Mouse (Mus musculus) brown adipose tissue, adult 24 weeks (tissue): ENCODE results near the gene Tmem201. TPM values are rescaled to one million over a fixed set of nuclear protein-coding genes. Genes with fewer than 3 reads are reported as not detected.
"Not testable (repeated sequence)": the region's sequence is repeated elsewhere in the genome, so short reads cannot be mapped to it uniquely, and the experiment has no call there.

Experiments
- H3K27ac ChIP-seq: fragments of 200-500 bp; replicated peaks from 2 replicates; pipeline ENCODE4 v1.5.1; 2012; ENCODE audit warnings: low read depth, mild to moderate bottlenecking, low read length
- H3K4me1 ChIP-seq: fragments of 200-500 bp; 2 replicates; pipeline ENCODE4 v1.6.1; 2012; ENCODE audit warnings: low read length, mixed read lengths; ENCODE audit not compliant: control insufficient read depth, insufficient read depth, insufficient read length
- H3K4me3 ChIP-seq: fragments of 200-500 bp; 2 replicates; pipeline ENCODE4 v1.5.1; 2012; ENCODE audit warnings: low read depth, mild to moderate bottlenecking, low read length, moderate library complexity; ENCODE audit not compliant: insufficient read depth
- polyA plus RNA-seq: library from polyadenylated mRNA; stranded (reverse); fragments of >200 nt; gene quantifications from 2 replicates; pipeline ENCODE4 v1.2.4, GENCODE M21; 2012; ENCODE audit not compliant: missing spikeins, insufficient read depth, insufficient read length

Gene Tmem201
- polyA plus RNA-seq, 1 experiment: 9.2 TPM

DNA sequence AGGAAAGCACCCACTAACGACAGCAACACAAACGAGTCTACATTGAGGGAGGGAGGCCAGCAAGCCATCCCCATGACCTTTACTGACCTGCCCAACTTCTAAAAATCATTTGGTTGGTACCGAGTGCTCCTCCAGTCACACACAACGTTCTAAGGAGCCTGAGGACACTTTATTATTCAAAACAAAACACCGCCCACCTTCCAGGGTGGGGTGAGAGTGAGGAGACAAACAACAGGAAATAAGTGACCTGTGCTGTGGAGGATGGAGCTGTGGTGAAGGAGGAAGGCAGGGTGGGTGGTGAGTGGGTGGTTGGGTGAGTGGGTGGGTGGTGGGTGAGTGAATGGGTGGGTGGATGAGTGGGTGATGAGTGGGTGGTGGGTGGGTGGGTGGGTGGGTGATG lies 21.7 kb upstream of the Tmem201 start:
- no peak overlapping the region for H3K27ac ChIP-seq
- H3K4me1 ChIP-seq: peaks cover 2% of the 10 kb centered on the region; the same call in 1 of the 2 replicates
- no peak overlapping the region for H3K4me3 ChIP-seq

DNA sequence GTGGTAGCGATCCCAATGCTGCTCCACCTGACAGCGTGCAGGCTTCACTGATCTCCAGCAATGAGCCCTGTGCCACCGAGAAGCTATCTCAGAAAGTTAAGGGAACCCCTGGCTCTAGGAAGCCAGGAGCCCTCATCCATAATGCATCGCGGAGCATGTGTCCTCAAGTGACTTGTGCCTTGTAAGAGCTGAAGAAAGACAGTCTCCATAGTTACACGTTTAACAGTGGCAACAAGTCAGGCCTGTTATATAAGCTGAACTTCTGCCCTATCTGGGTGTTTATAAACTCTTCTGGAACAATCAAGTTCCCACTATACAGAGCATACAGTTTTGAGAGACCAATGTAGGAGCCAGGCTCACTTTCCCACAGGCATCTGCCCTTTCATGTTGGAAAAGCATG lies 20.6 kb upstream of the Tmem201 start:
- H3K4me1 ChIP-seq: peaks cover 2% of the 10 kb centered on the region; the same call in 1 of the 2 replicates
- H3K4me3 ChIP-seq: no peak overlapping the region
- peak overlapping the region; percentile 25 for H3K27ac ChIP-seq

DNA sequence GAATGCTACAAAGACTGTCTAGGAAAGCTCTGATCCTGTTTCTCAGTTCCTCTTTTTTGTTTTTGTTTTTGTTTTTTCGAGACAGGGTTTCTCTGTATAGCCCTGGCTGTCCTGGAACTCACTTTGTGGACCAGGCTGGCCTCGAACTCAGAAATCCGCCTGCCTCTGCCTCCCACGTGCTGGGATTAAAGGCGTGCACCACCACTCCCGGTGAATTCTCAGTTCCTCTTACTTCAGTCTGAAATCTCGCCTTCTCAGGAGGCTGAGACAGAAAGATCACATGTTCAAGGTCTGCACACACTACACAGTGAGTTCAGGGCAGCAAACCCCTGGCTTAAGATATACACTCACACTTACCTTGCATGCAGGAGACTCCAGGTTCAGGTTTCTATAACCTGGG lies 18.7 kb upstream of the Tmem201 start:
- not testable (repeated sequence) for H3K27ac ChIP-seq, H3K4me1 ChIP-seq, H3K4me3 ChIP-seq

DNA sequence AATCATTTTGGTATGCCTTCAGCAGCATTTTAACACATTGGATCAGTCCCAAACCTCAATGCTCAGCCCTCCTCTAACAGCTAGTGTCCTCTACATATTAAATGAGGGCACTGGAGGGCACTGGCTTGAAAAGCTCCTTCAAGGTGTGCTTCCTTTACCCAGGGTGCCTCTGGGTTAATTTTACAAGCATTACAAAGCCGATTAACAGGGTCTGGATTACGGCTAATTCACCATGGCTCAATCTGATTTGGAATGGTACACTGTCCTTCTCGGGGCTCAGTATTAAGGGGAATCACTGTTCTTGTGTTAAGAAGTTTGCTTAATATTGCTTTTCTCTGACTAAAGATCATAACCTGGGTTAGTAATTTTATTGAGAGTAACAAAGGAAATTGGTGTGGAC lies 15.0 kb upstream of the Tmem201 start:
- Histone ChIP-seq H3K27ac (no peak overlapping the region), H3K4me3 (no peak overlapping the region), H3K4me1 (no peaks in the 10 kb centered on the region)

DNA sequence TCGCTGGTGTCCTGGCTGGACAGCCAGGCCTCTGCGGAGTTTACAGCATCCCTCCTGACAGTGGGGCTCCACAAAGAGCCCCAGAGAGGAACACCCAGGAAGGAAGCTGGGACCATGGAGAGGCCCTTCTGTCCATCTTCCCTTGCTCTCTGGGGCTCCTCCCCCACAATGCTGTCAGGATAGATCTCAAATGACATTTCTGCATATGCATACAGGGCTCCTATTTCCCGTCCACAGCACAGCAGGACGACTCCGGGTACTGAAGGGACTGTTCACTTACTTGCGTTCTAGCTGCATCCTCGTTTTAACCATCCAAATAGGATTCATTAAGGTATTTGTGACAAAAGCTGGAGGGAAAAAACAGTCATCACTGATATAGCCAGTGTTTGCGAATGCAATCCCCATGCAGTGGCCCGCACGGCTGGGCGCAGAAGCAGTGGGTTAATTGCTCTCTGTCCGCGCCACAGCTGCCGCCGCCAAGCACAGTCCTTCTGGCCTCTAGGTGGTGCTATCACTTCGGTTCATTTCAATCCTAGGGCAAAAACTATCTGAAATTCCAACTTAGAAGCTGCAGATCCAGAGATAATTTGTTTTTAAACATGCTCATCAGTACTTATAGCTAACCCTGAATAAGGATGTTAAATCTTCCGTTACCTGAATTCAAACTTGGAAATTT lies 14.4 kb upstream of the Tmem201 start:
- Histone ChIP-seq H3K4me1 (no peaks in the 10 kb centered on the region), H3K4me3 (no peak overlapping the region), H3K27ac (no peak overlapping the region)

DNA sequence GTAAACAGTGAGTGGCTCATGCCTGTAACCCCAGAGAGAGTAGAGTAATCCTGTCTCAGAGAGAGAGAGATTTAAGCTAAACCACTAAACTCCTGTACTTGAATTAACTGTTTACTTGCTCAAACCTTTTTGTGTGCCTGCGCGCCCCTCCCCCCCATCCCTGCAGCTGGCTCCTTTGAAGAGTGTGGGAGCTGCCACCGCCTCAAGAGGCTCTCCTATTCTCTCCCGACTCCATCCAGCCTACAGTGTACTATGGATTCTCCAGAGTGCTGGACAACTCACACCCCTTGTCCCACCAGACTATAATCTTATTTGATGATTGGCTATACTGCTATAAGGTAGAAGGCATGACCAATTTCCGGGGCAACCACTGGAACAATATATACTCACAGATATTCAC lies 12.8 kb upstream of the Tmem201 start:
- Histone ChIP-seq H3K27ac (no peak overlapping the region), H3K4me3 (no peak overlapping the region), H3K4me1 (no peaks in the 10 kb centered on the region)

DNA sequence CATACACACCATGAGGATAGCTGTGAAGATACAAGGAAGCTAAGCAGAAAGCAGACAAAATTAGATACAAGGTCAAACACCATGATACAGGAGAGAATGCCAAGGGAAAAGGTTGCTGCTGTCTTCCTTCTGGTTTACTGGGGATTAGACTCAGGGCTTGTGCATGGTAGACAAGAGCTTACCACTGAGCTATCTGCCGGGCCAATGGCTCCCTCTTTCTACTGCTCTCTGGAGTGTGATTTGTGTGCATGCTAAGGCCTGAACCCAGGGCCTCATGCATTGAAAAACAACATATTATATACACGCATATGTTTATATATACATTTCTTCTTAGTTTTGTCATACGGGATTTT lies 11.8 kb upstream of the Tmem201 start:
- H3K4me3 ChIP-seq, H3K4me1 ChIP-seq, H3K27ac ChIP-seq: not testable (repeated sequence)

DNA sequence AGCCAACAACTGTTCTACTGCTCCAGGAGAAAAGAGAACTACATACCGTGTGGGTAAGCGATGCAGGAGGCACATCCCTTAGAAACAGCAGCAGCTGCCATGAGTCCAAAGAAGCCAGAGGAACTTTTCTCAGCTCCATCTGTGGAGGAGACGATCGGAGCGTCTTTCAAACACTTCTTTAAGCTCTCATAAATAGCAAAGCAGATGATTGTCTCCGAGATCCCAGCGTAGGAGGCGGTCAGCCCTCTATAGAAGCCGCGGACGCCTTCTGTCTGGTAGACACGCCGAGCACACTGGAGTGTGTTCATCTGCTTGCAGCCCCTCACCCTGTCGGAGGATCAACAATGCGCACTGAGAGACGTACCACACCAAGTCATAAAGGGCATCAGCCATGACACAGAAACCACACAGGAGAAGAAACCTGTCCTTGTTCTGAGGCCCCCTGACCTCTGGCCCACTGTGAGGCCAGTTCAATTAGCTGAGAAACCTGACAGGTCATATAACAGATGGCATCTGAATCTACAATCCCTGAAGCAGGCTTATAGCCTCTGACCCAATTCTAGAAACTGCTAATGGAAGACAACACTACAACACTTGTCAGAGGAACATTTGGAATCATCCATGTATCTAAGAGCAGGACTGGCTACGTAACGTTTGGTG lies 11.3 kb upstream of the Tmem201 start:
- no peak overlapping the region for H3K27ac ChIP-seq
- H3K4me3 ChIP-seq: no peak overlapping the region
- no peaks in the 10 kb centered on the region for H3K4me1 ChIP-seq

DNA sequence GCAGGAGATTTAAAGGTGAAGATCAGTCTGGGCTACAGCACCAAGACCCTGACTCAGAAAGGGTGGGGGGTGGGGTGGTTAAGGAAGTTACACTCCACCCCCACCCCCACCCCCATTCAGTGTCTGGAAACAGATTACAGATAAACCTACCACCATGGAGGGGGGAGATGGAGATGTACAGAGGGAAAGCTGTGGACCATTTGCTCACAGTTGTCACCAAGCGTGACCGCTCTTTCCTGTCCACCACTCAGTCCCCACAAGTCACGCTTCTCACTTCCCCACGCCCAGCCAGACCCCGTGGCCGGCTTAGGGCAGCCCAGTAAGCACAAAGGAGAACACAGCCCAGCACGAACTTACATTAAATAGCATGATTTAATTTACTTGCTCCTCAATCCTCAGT lies 6.3 kb upstream of the Tmem201 start:
- Histone ChIP-seq H3K4me3 (no peak overlapping the region), H3K27ac (no peak overlapping the region), H3K4me1 (no peaks in the 10 kb centered on the region)

DNA sequence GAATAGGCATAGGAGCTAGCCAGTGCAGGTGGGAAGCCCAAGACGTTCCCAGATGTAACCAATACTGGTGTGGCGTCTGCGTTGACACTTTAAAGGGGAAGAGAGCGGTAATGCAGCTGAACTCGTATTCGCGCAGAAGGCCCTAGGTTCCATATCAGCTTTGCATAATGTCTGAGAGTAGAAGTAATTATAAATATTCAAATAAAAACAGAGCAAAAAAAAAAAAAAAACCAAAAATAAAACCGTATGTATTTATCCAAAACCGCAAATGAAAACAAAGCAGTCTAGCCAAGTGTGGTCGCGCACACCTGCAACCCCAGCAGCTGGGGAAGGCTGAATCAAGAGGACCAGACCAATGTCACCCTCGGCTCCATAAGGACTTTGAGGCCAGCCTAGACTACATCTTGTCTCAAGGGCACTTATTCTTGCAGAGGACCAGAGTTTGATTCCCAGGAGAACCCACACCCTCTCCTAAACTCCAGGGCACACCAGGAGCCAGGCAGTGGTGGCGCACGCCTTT lies 4.2 kb upstream of the Tmem201 start:
- Histone ChIP-seq H3K4me3 (no peak overlapping the region), H3K27ac (no peak overlapping the region), H3K4me1 (peaks cover 1% of the 10 kb centered on the region)

DNA sequence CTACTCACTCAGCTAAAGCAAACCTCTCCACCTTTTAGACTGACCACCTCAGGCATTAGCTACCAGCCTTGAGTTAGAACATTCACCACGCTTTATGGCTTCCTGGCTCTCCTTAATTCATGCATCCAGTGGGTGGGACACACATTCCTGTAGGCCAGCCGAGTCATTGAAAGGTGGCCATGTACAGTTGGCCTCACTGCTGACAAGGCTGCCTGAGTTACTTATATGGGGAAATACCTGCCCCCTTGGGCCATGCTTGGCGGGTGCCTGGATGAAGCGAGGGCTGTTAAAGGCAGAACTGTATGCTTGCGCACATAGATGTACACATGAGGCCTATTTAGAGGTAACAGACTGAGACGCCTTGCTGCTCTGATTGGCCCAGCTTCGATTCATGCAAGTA lies 2.5 kb upstream of the Tmem201 start:
- Histone ChIP-seq H3K27ac (no peak overlapping the region), H3K4me3 (no peak overlapping the region), H3K4me1 (peaks cover 6% of the 10 kb centered on the region)

DNA sequence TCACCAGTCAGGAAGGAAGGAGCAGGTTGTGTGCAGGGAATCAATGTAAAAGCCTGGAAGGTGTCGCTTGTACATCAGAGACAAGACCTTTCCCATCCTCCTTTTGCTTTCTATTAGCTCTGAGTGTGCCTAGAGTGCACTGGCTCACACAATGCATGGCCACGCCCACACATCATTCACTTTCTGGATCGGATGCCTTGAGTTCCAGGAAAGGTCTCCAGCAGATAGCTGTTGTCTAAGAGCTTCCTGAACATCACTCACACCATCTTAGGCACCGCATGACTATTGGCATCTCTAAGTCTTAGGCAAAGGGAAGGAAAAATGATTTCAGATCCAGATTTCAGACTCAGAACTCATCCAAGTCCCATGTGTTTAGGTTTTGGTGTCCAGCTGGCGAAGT lies 1.6 kb upstream of the Tmem201 start:
- H3K27ac ChIP-seq: no peak overlapping the region
- no peak overlapping the region for H3K4me3 ChIP-seq
- H3K4me1 ChIP-seq: peaks cover 15% of the 10 kb centered on the region

DNA sequence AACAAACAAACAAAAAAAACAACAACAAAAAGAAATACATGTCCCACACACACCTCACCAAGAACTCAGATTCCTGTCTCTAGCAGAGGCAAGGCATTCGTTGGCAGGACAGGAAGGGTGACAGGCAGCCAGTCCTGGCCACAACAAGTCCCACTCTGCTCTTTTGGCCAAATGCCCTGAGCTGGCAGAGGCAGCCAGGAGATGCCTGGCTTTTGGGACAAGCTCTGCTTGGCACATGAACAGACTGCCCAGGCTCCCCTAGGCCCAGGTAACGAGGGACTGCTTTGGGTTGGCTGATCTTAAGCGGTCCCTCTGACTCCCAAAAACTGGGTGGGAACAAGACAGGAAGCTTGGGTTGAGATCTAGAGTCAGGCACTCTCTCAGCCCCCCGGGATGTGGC lies 1.3 kb downstream of the Tmem201 start:
- peaks cover 38% of the 10 kb centered on the region for H3K4me1 ChIP-seq
- peak overlapping the region; percentile 72 for H3K4me3 ChIP-seq
- no peak overlapping the region for H3K27ac ChIP-seq

DNA sequence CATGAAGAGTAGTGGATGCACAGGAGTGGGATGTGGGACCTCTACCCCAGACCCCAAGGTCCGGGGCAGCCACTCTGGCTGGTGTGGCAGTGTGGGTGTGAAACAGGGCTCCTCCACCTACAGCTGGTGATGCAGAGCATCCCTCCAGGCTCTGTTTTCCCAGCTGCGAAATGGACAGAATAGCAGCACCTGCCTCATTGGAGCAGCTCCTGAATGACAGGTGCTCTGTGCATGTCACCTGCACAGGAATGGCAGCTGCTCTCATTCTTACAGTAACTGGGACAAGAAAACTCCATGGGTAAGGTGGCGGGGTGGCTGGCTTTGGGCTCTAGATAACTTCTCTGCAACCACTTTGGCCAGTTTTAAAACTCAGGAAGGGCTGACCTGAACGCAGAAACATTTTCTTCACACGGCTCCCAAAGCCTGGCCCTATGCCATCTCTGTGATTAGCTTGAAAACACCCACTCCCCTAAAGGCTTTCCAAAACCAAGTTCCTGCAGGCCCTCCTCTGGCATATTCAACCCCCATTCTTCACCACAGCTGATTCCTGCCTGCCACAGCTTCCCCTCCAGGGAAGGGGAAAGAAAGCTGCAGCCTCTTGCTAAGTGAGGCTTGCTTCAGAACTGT lies 2.1 kb downstream of the Tmem201 start:
- Histone ChIP-seq H3K4me1 (peaks cover 44% of the 10 kb centered on the region), H3K4me3 (no peak overlapping the region), H3K27ac (no peak overlapping the region)

DNA sequence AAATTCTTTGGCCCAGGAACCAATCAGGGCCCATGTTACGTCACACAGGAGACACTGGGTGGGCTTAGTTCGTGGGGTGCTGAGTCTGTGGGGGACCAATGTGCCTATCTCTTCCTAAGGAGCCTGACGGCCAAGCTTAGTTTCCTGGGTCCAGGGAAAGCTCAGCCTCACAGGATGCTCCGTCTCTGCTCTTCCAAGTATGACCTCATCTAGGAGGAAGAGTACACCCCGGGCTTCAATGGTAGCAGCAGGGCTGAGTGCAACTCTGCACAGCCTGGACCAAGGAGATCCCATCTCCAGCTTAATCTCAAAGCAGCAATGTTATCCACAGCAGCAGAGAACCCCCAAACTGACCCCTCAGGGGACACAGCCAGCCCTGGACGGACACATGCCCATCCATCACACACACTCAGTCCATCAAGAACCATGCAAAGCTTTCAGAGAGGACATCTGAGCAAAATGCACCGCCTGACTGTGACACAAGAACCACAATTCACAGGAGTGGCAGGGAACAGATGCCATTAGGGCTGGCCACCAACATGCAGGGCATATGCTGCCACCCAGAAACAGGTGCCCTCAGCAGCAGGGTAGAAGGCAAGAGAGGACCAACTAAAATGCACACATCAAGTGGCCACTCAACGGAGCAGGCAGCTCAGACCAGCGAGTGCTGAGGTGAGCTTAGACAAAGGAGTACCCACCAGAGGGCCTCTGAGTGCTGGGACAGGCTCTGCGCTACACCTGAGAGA lies 2.9 kb downstream of the Tmem201 start:
- Histone ChIP-seq H3K4me3 (no peak overlapping the region), H3K27ac (peak overlapping the region; percentile 10; the same call in 1 of the 2 replicates), H3K4me1 (peaks cover 45% of the 10 kb centered on the region)
